Mouse (Mus musculus): Measurements from ENCODE around the gene Ajap1. TPM values are rescaled to one million over a fixed set of nuclear protein-coding genes. Genes with fewer than 3 reads are reported as not detected.

The Ajap1 gene
- polyA plus RNA-seq, 1 experiment, result not detected

GRCm38 (mm10) chr4:153459503-153459902 lies 23.1 kb downstream of the Ajap1 start:
- no peaks in the 10 kb centered on the region for H3K4me1 ChIP-seq (ENCODE audit: control insufficient read depth, insufficient read depth, low read length)
- no peak overlapping the region for H3K4me3 ChIP-seq (ENCODE audit: insufficient read depth, low read length)
- H3K27ac ChIP-seq (ENCODE audit: insufficient read depth, low read depth, low read length), result no peak overlapping the region
- TF ChIP-seq CTCF (IDR thresholded peaks at IDR 0.05; ENCODE audit: low read depth, low read length), result no peak
- TF ChIP-seq POLR2A (IDR thresholded peaks at IDR 0.05; ENCODE audit: borderline replicate concordance, low read depth, low read length), result no peak

GRCm38 (mm10) chr4:153458821-153459220 lies 23.8 kb downstream of the Ajap1 start:
- Histone ChIP-seq H3K4me1 (ENCODE audit: control insufficient read depth, insufficient read depth, low read length) (no peaks in the 10 kb centered on the region), H3K27ac (ENCODE audit: insufficient read depth, low read depth, low read length) (no peak overlapping the region), H3K4me3 (ENCODE audit: insufficient read depth, low read length) (no peak overlapping the region)
- TF ChIP-seq CTCF (IDR thresholded peaks at IDR 0.05; ENCODE audit: low read depth, low read length) (no peak), POLR2A (IDR thresholded peaks at IDR 0.05; ENCODE audit: borderline replicate concordance, low read depth, low read length) (no peak)

- H3K4me3 ChIP-seq (ENCODE audit: insufficient read depth, low read length), result no peak overlapping the region
- H3K4me1 ChIP-seq (ENCODE audit: control insufficient read depth, insufficient read depth, low read length), result no peaks in the 10 kb centered on the region
- TF ChIP-seq POLR2A (IDR thresholded peaks at IDR 0.05; ENCODE audit: borderline replicate concordance, low read depth, low read length), result no peak
- TF ChIP-seq CTCF (IDR thresholded peaks at IDR 0.05; ENCODE audit: low read depth, low read length), result no peak
- no peak overlapping the region for H3K27ac ChIP-seq (ENCODE audit: insufficient read depth, low read depth, low read length)
Measured at GRCm38 (mm10) chr4:153453496-153453895, 29.1 kb downstream of the Ajap1 start.

GRCm38 (mm10) chr4:153451516-153451915 lies 31.1 kb downstream of the Ajap1 start:
- TF ChIP-seq CTCF (IDR thresholded peaks at IDR 0.05; ENCODE audit: low read depth, low read length), result no peak
- TF ChIP-seq POLR2A (IDR thresholded peaks at IDR 0.05; ENCODE audit: borderline replicate concordance, low read depth, low read length), result no peak
- no peak overlapping the region for H3K27ac ChIP-seq (ENCODE audit: insufficient read depth, low read depth, low read length)
- H3K4me3 ChIP-seq (ENCODE audit: insufficient read depth, low read length), result no peak overlapping the region
- no peaks in the 10 kb centered on the region for H3K4me1 ChIP-seq (ENCODE audit: control insufficient read depth, insufficient read depth, low read length)

- H3K4me1 ChIP-seq (ENCODE audit: control insufficient read depth, insufficient read depth, low read length), result no peaks in the 10 kb centered on the region
- H3K27ac ChIP-seq (ENCODE audit: insufficient read depth, low read depth, low read length), result no peak overlapping the region
- no peak overlapping the region for H3K4me3 ChIP-seq (ENCODE audit: insufficient read depth, low read length)
- no peak for TF ChIP-seq CTCF (IDR thresholded peaks at IDR 0.05; ENCODE audit: low read depth, low read length)
- no peak for TF ChIP-seq POLR2A (IDR thresholded peaks at IDR 0.05; ENCODE audit: borderline replicate concordance, low read depth, low read length)
Measured at GRCm38 (mm10) chr4:153442522-153442921, 40.1 kb downstream of the Ajap1 start.

GRCm38 (mm10) chr4:153439868-153440267 lies 42.7 kb downstream of the Ajap1 start:
- H3K4me3 ChIP-seq (ENCODE audit: insufficient read depth, low read length), result no peak overlapping the region

GRCm38 (mm10) chr4:153439031-153439430 lies 43.6 kb downstream of the Ajap1 start:
- no peak overlapping the region for H3K4me3 ChIP-seq (ENCODE audit: insufficient read depth, low read length)
- H3K4me1 ChIP-seq (ENCODE audit: control insufficient read depth, insufficient read depth, low read length), result no peaks in the 10 kb centered on the region
- no peak overlapping the region for H3K27ac ChIP-seq (ENCODE audit: insufficient read depth, low read depth, low read length)
- no peak for TF ChIP-seq CTCF (IDR thresholded peaks at IDR 0.05; ENCODE audit: low read depth, low read length)
- TF ChIP-seq POLR2A (IDR thresholded peaks at IDR 0.05; ENCODE audit: borderline replicate concordance, low read depth, low read length), result no peak

More at GRCm38 (mm10) chr4:153439868-153440267, 42.7 kb downstream of the Ajap1 start:
- Histone ChIP-seq H3K4me1 (ENCODE audit: control insufficient read depth, insufficient read depth, low read length) (no peaks in the 10 kb centered on the region), H3K27ac (ENCODE audit: insufficient read depth, low read depth, low read length) (no peak overlapping the region)
- TF ChIP-seq POLR2A (IDR thresholded peaks at IDR 0.05; ENCODE audit: borderline replicate concordance, low read depth, low read length) (no peak), CTCF (IDR thresholded peaks at IDR 0.05; ENCODE audit: low read depth, low read length) (no peak)

GRCm38 (mm10) chr4:153437196-153437595 lies 45.4 kb downstream of the Ajap1 start:
- TF ChIP-seq POLR2A (IDR thresholded peaks at IDR 0.05; ENCODE audit: borderline replicate concordance, low read depth, low read length) (no peak), CTCF (IDR thresholded peaks at IDR 0.05; ENCODE audit: low read depth, low read length) (no peak)

GRCm38 (mm10) chr4:153435917-153436316 lies 46.7 kb downstream of the Ajap1 start:
- H3K4me3 ChIP-seq (ENCODE audit: insufficient read depth, low read length), result no peak overlapping the region
- H3K4me1 ChIP-seq (ENCODE audit: control insufficient read depth, insufficient read depth, low read length), result no peaks in the 10 kb centered on the region
- TF ChIP-seq CTCF (IDR thresholded peaks at IDR 0.05; ENCODE audit: low read depth, low read length), result no peak
- TF ChIP-seq POLR2A (IDR thresholded peaks at IDR 0.05; ENCODE audit: borderline replicate concordance, low read depth, low read length), result no peak
- no peak overlapping the region for H3K27ac ChIP-seq (ENCODE audit: insufficient read depth, low read depth, low read length)

More at GRCm38 (mm10) chr4:153437196-153437595, 45.4 kb downstream of the Ajap1 start:
- no peaks in the 10 kb centered on the region for H3K4me1 ChIP-seq (ENCODE audit: control insufficient read depth, insufficient read depth, low read length)
- no peak overlapping the region for H3K4me3 ChIP-seq (ENCODE audit: insufficient read depth, low read length)
- no peak overlapping the region for H3K27ac ChIP-seq (ENCODE audit: insufficient read depth, low read depth, low read length)

GRCm38 (mm10) chr4:153429971-153430370 lies 52.6 kb downstream of the Ajap1 start:
- Histone ChIP-seq H3K27ac (ENCODE audit: insufficient read depth, low read depth, low read length) (no peak overlapping the region), H3K4me3 (ENCODE audit: insufficient read depth, low read length) (no peak overlapping the region), H3K4me1 (ENCODE audit: control insufficient read depth, insufficient read depth, low read length) (no peaks in the 10 kb centered on the region)
- TF ChIP-seq CTCF (IDR thresholded peaks at IDR 0.05; ENCODE audit: low read depth, low read length) (no peak), POLR2A (IDR thresholded peaks at IDR 0.05; ENCODE audit: borderline replicate concordance, low read depth, low read length) (no peak)

Data from bone marrow macrophage, adult 2 months (primary cell).